Mouse (Mus musculus) retina, adult 2 months (tissue): ENCODE measurements at regions not wholly inside any gene's neighbourhood (a gene's known extent, or its start where the extent isn't known, plus 50 kb on each side); places are given as distances from the start of the nearest gene placed in this dataset.

ENCODE experiments used
- DNase-seq: peaks from one replicate; pipeline ENCODE4 v3.0.0-alpha.2; 2012; ENCODE audit warnings: low read depth, low spot score

- no peak for DNase-seq
These were observed 266.0 kb downstream of the Cd109 start for GRCm38 (mm10) chr9:78881307-78881790.

DNA sequence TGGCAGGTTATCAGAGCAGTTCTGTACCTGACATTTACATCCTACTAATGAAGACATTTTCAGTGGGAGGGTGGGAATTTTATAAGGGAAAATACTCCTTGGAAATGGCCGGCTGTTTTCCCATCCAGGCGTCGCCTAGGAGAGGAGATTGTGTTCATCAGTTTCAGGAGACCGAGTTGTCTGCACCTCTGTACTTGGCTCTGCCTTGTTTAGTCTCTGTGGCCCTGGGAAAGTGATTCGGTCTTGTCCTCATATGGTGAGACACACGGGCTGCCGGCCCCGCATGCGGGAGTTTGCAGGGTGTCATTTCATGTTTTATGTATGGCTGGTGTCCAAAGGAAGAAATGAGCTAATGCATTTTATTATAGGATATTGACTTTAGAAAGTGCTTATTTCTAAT is 287.9 kb downstream of the Cd109 start:
- no peak for DNase-seq

DNA sequence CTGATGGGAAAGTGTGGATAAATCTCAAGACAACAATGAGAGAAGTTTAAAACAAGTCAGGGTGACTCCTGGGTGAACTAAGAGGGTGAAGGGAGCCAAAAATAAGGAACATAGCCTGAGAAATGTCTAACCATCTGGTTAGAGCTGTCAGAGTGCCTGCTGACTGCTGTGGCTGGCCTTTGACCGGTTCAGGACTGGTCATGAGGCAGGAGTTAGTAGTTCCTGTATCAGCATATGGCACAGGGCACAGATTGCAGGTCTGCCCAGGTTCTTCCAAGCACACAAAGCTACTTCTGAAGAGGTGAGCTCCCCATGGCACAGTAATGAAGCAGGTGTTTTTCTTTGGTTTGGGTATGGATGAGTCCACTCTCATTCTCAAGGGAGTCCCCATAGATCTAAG is 302.0 kb downstream of the Cd109 start:
- no peak for DNase-seq

DNA sequence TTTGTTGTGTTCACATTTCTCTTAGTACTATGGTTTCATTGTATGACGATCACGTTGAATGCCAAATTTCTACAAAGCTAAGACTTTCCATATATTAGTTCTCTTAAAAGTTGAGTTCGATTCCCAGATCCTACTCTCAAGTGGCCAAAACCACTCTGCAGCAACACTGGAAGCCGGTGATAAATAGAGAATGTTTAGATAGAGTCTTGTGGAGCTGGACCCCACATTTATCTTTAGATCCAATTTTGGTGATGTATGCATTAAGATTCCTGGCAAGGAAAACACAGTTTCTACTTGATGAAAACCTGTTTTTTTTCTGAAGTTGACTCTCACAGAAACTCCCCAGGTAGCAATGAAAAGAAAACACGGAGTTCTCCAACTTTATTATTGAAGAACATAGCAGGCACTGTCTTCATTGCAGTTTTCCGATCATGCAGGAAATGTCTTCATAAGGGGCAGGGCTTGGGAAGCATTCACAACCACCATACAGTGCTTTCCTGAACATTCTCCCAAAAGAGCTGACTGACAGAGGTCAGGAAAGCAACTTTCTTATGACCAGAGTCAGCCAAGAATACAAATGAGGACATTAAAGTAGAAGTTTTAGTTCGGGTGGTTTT is 310.7 kb downstream of the Cd109 start:
- no peak for DNase-seq

- no peak for DNase-seq
These were observed 326.3 kb downstream of the Cd109 start for GRCm38 (mm10) chr9:78941648-78942047.

DNA sequence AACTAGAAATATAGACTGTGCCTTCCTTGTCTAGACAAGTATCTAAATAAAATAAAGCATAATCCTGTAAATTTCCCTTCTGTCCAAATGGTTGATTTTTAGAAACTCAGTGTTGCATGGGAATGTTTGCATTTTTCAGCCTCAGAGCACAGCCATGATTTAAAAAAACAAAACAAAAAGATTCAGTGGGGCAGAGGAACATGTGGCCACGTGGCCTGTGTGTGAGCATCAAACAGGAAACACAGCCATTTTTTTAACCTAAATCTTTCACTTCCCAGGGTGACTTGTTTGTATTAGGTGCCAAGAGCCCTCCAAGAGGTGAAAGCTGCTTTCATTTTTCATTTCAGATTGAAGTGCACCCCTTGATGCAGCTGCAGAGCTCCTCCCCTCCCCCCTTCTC is 349.5 kb downstream of the Cd109 start:
- no peak for DNase-seq

DNA sequence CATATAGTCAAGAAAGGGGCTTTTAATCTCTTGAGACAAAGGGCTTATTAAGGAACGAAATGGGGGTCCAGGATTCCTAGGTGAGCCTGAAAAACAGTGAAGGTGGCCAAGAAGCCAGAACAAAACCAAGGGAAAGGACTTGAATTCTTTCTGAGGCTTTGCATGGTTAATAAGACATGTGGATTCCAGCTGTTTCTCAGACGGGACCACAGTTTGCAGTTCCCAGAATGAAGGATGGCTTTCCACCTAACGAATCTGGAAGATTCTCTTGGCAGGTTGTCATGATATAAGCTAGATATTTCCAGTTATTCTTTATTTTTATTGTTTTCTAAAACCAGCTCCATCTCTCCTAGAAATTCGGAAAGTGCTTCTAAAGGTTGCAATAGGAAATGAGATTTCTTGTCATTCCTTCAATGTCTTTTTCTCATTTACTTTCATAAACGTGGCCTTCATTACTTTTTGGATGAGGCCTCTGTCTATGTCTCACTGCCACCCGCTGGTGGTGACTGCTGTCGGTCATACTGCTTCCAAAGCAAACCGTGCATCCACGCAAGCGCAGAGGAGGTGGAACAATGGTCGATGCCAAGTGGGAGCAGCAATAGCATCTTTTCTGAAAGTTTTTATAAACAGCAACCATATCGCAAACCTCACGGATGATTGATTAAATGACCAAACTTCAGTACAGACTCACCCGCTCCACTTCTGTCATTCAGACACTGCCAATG is 350.0 kb downstream of the Cd109 start:
- DNase-seq, result no peak

- no peak for DNase-seq
These were observed 356.4 kb downstream of the Cd109 start for GRCm38 (mm10) chr9:78971731-78972130.

DNA sequence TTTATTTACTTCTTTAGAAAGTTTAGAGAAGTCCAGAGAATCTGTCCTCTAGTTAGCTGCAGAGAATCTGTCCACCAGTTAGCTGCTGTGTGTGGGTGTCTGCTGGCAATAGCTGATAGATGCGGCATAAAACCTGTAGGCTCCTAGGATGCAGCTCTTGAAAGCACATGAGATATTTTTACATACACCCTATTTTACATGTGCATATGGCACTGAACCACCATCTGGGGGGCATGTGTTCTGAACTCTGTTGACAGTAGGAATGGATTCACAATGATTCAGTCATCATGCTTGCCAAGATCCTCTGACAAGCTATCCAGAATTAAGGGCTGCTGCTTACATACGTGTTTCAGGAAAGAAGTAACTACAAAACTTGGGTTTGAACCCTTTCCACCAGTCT is 368.4 kb downstream of the Cd109 start:
- no peak for DNase-seq

DNA sequence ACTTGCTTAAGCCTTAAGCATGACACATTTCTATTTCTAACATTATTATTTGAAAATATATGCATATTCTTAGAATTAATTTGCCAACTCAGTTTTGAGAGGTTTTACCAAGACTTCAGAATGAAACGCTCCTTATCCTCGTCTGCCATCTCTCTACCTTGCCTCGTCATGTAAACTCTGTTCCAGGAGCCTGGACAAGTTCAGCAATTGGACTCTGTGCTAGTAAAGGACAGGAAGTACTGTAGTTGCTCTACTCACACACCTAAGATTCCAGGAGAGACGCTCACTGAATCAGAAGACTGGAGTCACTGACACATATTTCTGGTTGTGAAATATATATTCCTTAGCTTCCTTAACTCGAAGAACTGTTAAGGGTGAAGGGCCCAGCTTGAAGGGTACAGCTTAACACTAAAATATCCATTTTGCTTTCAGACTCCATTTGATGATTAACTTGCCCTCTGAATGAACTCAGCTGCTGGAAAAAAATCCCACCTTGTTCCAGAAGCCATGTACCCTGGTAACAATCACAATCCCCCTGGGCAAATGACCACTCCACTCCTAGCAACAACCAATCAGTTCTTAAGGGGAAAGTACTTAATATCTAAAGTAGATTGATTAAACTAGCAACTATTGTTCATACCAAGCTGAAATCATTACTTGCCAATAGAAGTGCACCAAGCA is 370.0 kb downstream of the Cd109 start:
- DNase-seq, result no peak

GRCm38 (mm10) chr9:78991310-78991709 is 376.0 kb downstream of the Cd109 start:
- no peak for DNase-seq

GRCm38 (mm10) chr9:79001081-79001480 is 385.7 kb downstream of the Cd109 start:
- DNase-seq, result no peak

- no peak for DNase-seq
These were observed 386.6 kb downstream of the Cd109 start for GRCm38 (mm10) chr9:79001930-79002329.

DNA sequence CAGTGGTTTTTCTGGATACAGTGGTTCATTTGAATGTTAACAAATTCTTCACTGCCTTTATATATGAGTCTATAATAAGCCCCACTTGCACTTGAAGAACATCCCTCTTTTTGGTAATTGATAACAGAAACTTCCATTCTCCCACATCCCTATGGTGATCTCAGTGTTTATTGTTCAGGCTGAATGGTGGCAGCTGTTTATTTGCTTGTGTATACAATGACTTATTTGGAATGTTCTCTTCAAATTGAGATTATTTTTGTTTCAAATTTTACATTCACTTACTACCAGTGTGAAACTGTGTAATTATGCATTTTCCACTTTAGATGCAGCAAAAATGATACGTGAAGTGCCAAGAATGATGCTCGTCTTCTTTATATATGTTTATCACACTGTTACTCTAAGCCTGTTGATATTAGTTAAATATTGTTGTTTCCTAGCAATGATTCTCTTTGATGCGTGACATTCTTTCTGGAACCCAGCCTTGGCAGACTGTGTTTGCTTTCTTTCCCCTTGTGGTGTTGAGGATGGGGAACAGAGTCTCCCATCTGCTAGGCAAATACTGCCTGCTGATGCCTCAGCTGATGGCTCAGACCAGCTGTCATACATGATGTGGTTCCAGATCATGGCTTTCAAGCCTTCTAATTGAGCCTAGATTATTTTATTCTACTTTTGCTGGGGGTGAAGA is 389.1 kb downstream of the Cd109 start:
- DNase-seq, result no peak

GRCm38 (mm10) chr9:79022291-79022690 is 406.9 kb downstream of the Cd109 start:
- no peak for DNase-seq

DNA sequence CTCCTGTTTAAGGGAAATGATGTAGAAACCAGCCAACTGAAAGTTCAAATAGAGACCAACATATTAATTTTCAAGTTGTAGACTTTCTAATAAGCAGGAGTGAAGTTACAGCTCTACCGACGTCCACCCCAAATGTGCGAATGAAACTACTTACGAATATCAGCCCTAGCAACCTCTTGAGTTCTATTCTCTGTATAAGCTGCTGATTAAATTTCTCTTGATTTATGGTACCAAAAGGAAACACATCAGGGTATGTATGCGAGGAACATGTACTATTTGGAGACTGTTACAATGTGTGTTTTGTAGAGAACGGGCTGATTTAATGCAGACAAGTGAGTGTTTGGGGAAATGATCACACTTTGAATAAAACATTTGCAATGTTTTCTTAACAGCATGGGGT is 412.9 kb downstream of the Cd109 start:
- DNase-seq, result no peak

DNA sequence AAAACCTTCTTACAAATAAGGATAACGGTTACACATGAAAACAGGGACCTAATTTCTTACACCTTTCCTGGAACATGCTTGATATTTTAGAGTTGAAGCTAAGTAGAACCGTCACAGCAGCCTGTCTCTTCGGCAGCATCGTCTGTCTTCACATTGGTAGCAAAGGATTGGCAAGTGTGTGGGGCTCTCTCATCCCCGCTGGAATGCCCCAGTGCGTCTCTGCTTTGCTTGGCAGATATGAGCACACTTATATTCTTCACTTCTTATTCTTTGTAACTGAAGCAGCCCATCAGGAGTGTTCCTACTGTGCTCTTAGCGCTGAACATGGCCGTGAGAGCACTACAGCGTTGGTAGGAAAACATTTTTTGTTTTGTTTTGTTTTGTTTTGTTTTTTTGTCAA is 414.1 kb downstream of the Cd109 start:
- DNase-seq, result no peak

DNA sequence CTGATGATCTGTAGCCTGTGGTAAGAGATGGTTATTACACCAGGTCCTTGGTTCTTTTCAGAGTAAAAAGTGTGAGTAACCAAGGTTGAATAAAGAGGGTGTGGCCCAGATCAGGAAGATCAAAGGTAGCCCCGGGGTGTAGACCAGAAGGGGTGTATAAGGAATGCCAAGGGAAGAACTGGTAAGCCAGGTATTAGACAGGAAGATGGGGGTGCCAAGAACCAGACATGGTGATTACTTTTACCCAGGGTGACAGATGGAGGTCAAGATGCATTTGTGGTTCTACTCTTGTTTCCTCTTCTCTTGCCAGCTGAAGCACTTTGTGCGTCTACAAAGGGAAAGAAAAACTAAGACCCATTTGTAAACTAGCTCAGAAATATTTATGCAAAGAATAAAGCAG is 420.3 kb downstream of the Cd109 start:
- no peak for DNase-seq

DNA sequence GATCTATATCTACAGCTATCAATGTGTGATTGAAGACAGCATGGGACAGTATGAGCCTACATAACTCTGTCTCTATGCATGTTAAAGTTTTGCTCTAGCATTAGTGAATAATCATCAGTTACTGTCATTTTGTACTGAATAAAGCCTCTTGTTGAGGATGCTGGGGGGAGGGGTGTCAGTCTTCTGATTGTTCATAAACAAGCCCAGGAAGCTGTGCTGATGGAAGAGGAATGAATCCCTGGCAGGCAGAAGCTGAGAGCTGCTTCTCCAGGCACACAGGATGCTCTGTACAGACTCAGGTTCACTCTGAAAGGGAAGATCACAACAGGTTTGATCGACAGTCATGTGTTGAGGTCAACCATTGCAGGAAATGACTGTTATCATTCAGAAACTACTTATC is 421.7 kb downstream of the Cd109 start:
- DNase-seq, result no peak

DNA sequence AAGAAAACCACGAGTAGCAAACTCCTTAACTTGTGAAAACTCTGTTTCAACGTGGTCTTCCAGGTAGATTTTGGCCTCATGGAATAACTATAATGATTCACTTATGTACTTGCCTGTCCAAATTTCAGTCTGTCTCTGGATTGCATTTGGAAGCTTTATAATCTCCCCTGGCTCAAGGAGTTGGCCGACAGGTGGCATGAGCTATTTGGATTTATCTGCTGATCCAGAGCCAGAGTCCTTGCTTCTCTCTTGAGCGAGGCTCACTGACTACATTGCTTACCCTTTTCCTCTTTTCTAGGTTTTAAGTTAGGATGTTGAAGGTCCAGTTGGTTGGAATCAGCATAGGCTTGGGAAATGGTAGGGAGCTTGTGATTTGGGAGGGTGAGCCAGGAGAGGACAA is 423.6 kb downstream of the Cd109 start:
- DNase-seq, result no peak

DNA sequence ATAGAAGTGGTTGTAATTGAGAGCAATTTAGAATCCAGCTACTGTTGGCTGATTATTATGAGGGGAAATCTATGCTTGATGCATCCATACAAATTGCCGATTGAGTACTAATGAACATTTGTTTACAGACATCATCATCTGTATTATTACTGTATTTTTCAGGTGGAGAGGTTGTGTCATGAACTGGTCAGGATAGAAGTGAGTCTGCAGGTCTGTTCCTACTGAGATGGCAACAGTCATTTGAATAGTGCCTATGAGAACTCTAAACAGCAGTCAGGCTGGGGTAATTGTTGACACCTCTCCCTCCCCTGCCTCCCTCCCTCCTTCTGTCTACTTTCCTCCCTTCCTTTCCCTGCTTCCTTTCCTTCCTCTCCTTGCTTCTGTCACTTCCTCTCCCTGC is 429.0 kb downstream of the Cd109 start:
- no peak for DNase-seq

DNA sequence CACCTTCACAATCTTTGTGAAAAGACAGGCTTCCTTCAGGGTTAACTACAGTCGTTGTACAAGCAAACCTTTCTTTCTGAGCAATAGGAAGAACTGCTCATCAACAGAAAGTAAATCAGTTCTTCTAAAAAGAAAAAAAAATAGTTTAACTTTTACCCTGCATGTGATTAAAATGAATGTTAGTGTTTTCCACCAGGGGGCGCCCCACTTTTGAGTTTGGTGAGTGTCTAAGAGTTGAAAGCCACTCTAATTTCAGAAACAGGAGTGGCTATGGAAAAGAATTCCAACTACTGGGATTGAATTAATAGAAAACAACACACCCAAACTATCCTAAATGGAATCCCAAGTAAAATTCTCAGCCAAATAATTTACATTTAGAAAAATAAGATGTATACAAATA is 430.0 kb downstream of the Cd109 start:
- DNase-seq, result peak; percentile 6
